Mouse (Mus musculus): ENCODE results near the gene Adi1. TPM values are rescaled to one million over a fixed set of nuclear protein-coding genes. Genes with fewer than 3 reads are reported as not detected.

The Adi1 gene
- polyA plus RNA-seq, 1 experiment from 2014 or later: 111 TPM

DNA sequence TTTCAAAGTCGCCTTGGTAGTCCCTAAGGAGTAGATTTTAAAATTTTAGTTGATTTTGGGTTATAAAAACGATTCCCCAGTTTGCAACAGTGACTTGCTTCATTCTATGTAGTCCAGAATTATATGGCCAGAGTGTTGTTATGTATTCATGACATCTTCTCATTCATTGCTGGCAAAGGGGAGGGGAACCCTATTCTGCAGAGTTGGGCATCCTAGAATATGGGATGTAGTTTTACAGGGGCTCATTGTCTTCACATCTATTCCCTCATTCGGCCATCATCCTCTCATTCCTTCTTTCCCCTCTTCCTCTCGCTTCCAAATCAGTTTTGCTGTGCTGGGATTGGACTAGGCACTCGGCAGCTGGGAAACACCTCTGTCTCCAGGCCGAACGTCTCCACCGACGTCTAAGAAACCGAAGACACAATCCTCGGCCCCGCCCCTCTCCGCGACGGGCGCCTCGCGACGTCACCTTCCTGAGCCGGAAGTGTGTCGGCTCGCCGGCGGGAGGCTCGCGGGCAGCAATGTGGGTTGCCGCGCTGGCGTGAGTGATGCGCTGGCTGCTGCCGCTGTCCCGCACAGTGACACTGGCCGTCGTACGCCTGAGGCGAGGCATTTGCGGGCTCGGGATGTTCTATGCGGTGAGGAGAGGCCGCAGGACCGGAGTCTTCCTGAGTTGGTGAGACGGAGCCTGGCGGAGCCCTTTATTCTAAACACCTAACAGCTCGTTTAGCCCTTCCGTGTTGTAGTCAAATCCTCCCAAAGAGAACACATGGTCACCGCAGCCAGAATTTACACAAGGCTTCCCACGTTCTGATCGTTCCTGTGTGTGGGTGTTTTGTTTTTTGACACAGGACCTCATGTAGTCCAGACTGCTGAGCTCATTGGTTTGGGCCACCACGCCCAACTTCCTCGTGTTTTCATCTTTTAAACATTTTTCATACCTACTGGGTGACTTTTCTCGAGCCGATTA, 25.6 kb upstream of the Adi1 start, which contains the start of gene Rnaseh1:
TSS of gene Rnaseh1 (plus strand) at position 462 of the 970 bp plus-strand sequence.
- H3K36me3 ChIP-seq (ENCODE audit: control insufficient read depth, insufficient read depth, low read length): peaks cover 2% of the 10 kb centered on the region; the same call in 1 of the 2 replicates
- peak within 1 kb of the TSS; percentile 82 for H3K4me3 ChIP-seq (ENCODE audit: low read length)
- H3K9me3 ChIP-seq (ENCODE audit: control insufficient read depth, low read length): no peaks in the 10 kb centered on the region
- H3K4me2 ChIP-seq (ENCODE audit: low read depth, low read length): peak within 1 kb of the TSS; percentile 81
- 2% methylated on average over 52 of the region's 52 CpGs for WGBS
- peak; percentile 95 for ATAC-seq
- peak within 1 kb of the TSS; percentile 83 for H3K9ac ChIP-seq (ENCODE audit: low read depth, low read length)
- H3K27me3 ChIP-seq (replicated peaks; ENCODE audit: control insufficient read depth, insufficient read depth, low read length): no peaks in the 10 kb centered on the region
- peaks cover 8% of the 10 kb centered on the region for H3K4me1 ChIP-seq (ENCODE audit: control insufficient read depth, insufficient read depth, low read length)
- H3K27ac ChIP-seq (ENCODE audit: low read length): peak within 1 kb of the TSS; percentile 38

DNA sequence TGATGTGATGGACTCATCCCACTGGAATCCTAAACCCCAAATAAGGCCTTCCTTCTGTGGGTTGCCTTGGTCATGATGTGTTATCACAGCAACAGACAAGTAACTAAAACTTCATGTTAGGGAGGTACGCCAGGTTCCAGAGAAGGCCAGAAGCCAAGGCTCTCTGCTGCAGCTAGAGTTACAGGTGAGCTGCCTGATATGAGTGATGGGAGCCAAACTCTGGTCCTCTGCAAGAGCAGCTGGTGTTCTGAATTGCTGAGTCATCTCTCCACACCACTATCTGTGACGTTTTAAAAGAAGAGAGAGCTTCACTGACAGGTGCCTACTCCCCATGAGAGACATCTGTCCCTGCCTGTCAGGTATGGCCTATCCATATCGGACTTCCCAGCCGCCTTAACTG, 12.4 kb upstream of the Adi1 start:
- Histone ChIP-seq H3K9me3 (ENCODE audit: control insufficient read depth, low read length) (no peaks in the 10 kb centered on the region), H3K27ac (ENCODE audit: low read length) (no peak overlapping the region), H3K9ac (ENCODE audit: low read depth, low read length) (no peak overlapping the region), H3K27me3 (replicated peaks; ENCODE audit: control insufficient read depth, insufficient read depth, low read length) (no peaks in the 10 kb centered on the region), H3K36me3 (ENCODE audit: control insufficient read depth, insufficient read depth, low read length) (peaks cover 12% of the 10 kb centered on the region; the same call in 1 of the 2 replicates), H3K4me1 (ENCODE audit: control insufficient read depth, insufficient read depth, low read length) (peaks cover 8% of the 10 kb centered on the region), H3K4me3 (ENCODE audit: low read length) (no peak overlapping the region), H3K4me2 (ENCODE audit: low read depth, low read length) (no peak overlapping the region)
- no peak for ATAC-seq
- WGBS: 84% methylated on average over 4 of the region's 4 CpGs

DNA sequence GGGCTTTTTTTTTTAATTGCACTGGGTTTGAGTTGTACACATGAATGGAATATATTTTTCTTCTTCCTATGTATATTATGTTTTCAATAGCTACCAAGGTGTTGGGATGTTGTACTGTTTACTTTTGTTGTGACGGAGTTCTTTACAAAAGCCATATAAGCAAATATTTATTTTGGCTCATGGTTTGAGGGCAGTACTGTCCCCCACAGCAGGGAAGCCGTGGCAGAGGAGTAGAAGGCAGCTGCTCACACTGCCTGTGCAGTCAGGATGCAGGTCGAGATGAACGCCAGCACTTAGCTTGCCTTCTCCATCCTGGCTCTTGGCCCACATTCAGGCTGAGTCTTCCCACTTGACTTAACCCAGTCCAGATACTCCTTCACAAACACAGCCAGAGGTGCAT, 8.3 kb upstream of the Adi1 start:
- WGBS: 53% methylated on average over 4 of the region's 4 CpGs
- H3K4me1 ChIP-seq (ENCODE audit: control insufficient read depth, insufficient read depth, low read length): peaks cover 9% of the 10 kb centered on the region
- no peaks in the 10 kb centered on the region for H3K36me3 ChIP-seq (ENCODE audit: control insufficient read depth, insufficient read depth, low read length)
- H3K4me2 ChIP-seq (ENCODE audit: low read depth, low read length): no peak overlapping the region
- H3K27ac ChIP-seq (ENCODE audit: low read length): no peak overlapping the region
- H3K4me3 ChIP-seq (ENCODE audit: low read length): no peak overlapping the region
- H3K9ac ChIP-seq (ENCODE audit: low read depth, low read length): no peak overlapping the region
- no peaks in the 10 kb centered on the region for H3K27me3 ChIP-seq (replicated peaks; ENCODE audit: control insufficient read depth, insufficient read depth, low read length)
- ATAC-seq: no peak; the same call in 1 of the 2 replicates
- no peaks in the 10 kb centered on the region for H3K9me3 ChIP-seq (ENCODE audit: control insufficient read depth, low read length)

DNA sequence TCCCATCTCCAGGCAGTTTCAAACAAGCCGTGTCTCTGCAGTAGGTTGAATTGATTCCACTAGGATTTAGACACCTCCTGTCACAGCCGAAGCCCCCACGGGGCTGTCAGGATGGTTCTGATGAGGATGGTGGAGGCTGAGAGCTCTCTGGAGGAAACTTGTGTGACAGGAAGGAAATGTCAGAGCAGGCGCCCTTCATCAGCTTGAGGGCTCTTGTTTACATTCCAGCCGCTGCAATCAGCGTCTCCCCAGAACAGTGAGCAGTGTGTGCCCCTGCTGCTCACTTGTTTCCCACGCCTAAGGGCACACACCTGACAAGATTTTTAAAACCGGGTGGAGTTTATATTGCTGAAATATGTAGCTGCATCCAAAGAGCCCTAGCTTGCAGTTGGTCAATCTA, 7.7 kb upstream of the Adi1 start:
- H3K9ac ChIP-seq (ENCODE audit: low read depth, low read length): no peak overlapping the region
- no peaks in the 10 kb centered on the region for H3K27me3 ChIP-seq (replicated peaks; ENCODE audit: control insufficient read depth, insufficient read depth, low read length)
- no peak overlapping the region for H3K27ac ChIP-seq (ENCODE audit: low read length)
- H3K36me3 ChIP-seq (ENCODE audit: control insufficient read depth, insufficient read depth, low read length): no peaks in the 10 kb centered on the region
- ATAC-seq: peak; percentile 55
- WGBS: 11% methylated on average over 8 of the region's 8 CpGs
- H3K9me3 ChIP-seq (ENCODE audit: control insufficient read depth, low read length): no peaks in the 10 kb centered on the region
- H3K4me1 ChIP-seq (ENCODE audit: control insufficient read depth, insufficient read depth, low read length): peaks cover 9% of the 10 kb centered on the region
- no peak overlapping the region for H3K4me2 ChIP-seq (ENCODE audit: low read depth, low read length)
- H3K4me3 ChIP-seq (ENCODE audit: low read length): no peak overlapping the region

DNA sequence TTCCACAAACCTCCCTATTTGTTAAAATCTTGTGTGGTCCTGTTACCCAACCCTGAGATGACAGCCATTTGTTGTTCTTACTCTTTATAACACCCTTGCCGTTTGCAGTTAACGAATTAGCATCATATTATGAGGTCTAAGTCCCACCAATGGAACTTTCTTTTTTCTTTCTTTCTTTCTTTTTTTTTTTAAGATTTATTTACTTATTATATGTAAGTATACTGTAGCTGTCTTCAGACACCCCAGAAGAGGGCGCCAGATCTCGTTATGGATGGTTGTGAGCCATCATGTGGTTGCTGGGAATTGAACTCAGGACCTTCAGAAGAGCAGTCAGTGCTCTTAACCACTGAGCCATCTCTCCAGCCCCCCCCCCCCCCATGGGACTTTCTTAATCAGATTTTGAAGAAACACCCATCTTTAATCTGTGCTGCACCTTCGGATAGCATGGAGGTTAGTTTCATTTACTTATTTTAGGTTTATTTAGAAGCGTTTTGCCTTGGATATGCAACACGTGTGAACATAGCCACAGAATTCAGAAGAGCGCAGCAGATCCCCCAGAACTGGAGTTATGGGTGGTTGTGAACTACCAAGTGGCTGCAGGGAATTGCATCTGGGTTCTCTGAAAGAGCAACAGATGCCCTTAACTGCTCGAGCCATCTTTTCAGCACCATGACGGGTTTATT, 852 bp upstream of the Adi1 start:
- H3K9ac ChIP-seq (ENCODE audit: low read depth, low read length): no peak overlapping the region
- no peak for ATAC-seq

DNA sequence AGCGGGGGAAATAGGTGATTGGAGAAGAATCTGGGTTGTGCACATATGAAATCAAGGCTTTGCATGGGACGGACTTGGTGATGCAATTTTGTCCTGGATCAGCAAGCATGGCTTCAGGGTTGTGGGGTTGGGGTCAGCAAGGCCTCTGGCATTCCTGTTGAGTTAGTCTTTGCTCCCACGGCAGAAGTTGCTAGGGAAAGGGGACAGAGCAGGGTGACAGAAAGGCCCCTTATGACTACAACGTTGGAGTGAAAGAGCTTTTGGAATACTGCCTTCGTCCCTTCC, 836 bp downstream of the Adi1 start:
- Histone ChIP-seq H3K4me3 (ENCODE audit: low read length) (peak overlapping the region; percentile 71), H3K4me2 (ENCODE audit: low read depth, low read length) (peak overlapping the region; percentile 86), H3K9me3 (ENCODE audit: control insufficient read depth, low read length) (peaks cover 3% of the 10 kb centered on the region; the same call in 1 of the 2 replicates), H3K27me3 (replicated peaks; ENCODE audit: control insufficient read depth, insufficient read depth, low read length) (no peaks in the 10 kb centered on the region), H3K4me1 (ENCODE audit: control insufficient read depth, insufficient read depth, low read length) (peaks cover 8% of the 10 kb centered on the region; the same call in 1 of the 2 replicates), H3K9ac (ENCODE audit: low read depth, low read length) (peak overlapping the region; percentile 83), H3K27ac (ENCODE audit: low read length) (peak overlapping the region; percentile 94), H3K36me3 (ENCODE audit: control insufficient read depth, insufficient read depth, low read length) (peaks cover 9% of the 10 kb centered on the region)
- peak; percentile 4; the same call in 1 of the 2 replicates for ATAC-seq
- 60% methylated on average over 5 of the region's 5 CpGs for WGBS

More for the DNA sequence above, 852 bp upstream of the Adi1 start:
- peaks cover 3% of the 10 kb centered on the region; the same call in 1 of the 2 replicates for H3K9me3 ChIP-seq (ENCODE audit: control insufficient read depth, low read length)
- no peak overlapping the region; the same call in 1 of the 2 replicates for H3K4me3 ChIP-seq (ENCODE audit: low read length)
- H3K36me3 ChIP-seq (ENCODE audit: control insufficient read depth, insufficient read depth, low read length): peaks cover 9% of the 10 kb centered on the region
- peak overlapping the region; percentile 86 for H3K4me2 ChIP-seq (ENCODE audit: low read depth, low read length)
- H3K27me3 ChIP-seq (replicated peaks; ENCODE audit: control insufficient read depth, insufficient read depth, low read length): no peaks in the 10 kb centered on the region
- H3K4me1 ChIP-seq (ENCODE audit: control insufficient read depth, insufficient read depth, low read length): peaks cover 8% of the 10 kb centered on the region; the same call in 1 of the 2 replicates
- WGBS: 84% methylated on average over 10 of the region's 10 CpGs
- H3K27ac ChIP-seq (ENCODE audit: low read length): no peak overlapping the region

DNA sequence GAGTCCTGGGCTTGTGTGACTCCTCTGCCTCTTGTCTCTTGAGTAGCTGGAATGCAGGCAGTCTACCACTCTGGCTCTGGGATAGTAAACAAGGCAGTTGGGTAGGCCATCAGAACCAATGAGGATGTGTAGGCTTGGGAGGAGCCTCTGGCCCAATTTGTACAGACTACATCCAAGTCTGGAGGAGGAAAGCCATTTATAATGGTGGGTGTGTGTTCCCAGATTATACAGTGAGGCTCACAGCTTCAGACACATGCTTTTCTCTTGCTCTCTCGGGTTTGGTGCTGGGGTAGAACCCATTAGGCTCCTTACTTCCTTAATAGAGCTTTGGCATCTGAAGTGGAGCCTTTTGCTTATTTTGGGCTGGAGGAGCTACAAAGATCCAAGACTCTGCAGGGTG, 9.6 kb downstream of the Adi1 start:
- no peak overlapping the region for H3K4me3 ChIP-seq (ENCODE audit: low read length)
- no peaks in the 10 kb centered on the region for H3K9me3 ChIP-seq (ENCODE audit: control insufficient read depth, low read length)
- 97% methylated on average over 1 of the region's 1 CpGs for WGBS
- no peaks in the 10 kb centered on the region for H3K4me1 ChIP-seq (ENCODE audit: control insufficient read depth, insufficient read depth, low read length)
- no peak overlapping the region for H3K9ac ChIP-seq (ENCODE audit: low read depth, low read length)
- H3K27me3 ChIP-seq (replicated peaks; ENCODE audit: control insufficient read depth, insufficient read depth, low read length): no peaks in the 10 kb centered on the region
- no peak overlapping the region for H3K4me2 ChIP-seq (ENCODE audit: low read depth, low read length)
- ATAC-seq: no peak
- no peak overlapping the region for H3K27ac ChIP-seq (ENCODE audit: low read length)
- peaks cover 12% of the 10 kb centered on the region; the same call in 1 of the 2 replicates for H3K36me3 ChIP-seq (ENCODE audit: control insufficient read depth, insufficient read depth, low read length)

DNA sequence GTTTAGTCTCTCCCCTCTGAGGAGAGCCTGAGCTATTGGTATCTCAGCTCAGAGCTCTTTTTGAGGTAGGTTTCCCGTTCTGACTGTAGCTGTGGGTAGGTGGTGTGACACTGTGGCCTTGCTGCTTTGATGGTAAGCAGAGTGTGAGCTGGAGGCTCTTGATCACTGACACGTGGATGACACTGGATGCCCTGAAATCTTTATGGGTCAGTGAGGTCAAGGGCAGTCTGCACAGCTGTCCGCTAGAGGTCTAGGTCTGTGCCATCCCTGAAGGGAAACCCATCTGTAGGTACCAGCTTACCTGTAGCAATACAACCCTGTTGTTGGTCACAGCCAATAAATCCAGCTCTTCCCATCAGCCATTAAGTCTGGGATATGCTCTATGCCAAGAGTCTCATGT, 10.7 kb downstream of the Adi1 start:
- H3K4me2 ChIP-seq (ENCODE audit: low read depth, low read length): no peak overlapping the region
- H3K9ac ChIP-seq (ENCODE audit: low read depth, low read length): no peak overlapping the region

DNA sequence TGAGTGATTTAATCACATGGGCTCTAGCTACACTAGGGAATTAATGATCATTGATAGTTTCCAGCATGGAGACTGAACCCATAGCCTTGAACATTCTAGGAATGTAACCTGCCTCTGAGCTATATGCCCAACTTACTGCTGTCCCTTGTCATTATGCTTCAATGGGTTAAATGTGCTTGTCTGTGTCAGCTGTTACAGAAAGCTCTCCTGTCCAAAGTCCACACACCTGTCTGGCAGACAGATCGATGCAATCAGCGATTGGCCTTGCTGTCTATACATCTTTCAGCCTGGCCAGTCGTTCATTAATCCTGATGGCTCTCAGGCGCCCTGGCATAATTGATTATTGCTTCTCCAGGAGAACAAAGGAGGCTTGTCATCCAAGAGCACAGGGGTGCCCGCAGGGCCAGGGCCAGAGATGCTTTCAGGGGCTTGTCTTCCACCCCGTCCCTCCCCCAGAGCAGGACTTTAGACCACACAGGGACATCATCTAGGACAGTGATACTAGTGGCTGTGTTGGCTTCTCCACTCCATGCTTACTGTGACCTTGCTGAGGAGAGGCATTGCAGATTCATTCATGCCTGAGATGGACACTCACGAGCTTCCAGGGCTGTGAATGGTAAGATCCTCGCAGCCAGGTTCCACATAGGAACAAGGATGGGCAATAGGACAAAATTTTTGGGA, 11.3 kb downstream of the Adi1 start:
- H3K27ac ChIP-seq (ENCODE audit: low read length): no peak overlapping the region
- WGBS: 61% methylated on average over 8 of the region's 8 CpGs
- no peaks in the 10 kb centered on the region for H3K4me1 ChIP-seq (ENCODE audit: control insufficient read depth, insufficient read depth, low read length)
- H3K9ac ChIP-seq (ENCODE audit: low read depth, low read length): no peak overlapping the region
- H3K4me3 ChIP-seq (ENCODE audit: low read length): no peak overlapping the region
- peaks cover 12% of the 10 kb centered on the region; the same call in 1 of the 2 replicates for H3K36me3 ChIP-seq (ENCODE audit: control insufficient read depth, insufficient read depth, low read length)
- H3K27me3 ChIP-seq (replicated peaks; ENCODE audit: control insufficient read depth, insufficient read depth, low read length): no peaks in the 10 kb centered on the region
- H3K4me2 ChIP-seq (ENCODE audit: low read depth, low read length): no peak overlapping the region
- H3K9me3 ChIP-seq (ENCODE audit: control insufficient read depth, low read length): no peaks in the 10 kb centered on the region
- peak; percentile 68 for ATAC-seq

More for the DNA sequence above, 10.7 kb downstream of the Adi1 start:
- Histone ChIP-seq H3K4me3 (ENCODE audit: low read length) (no peak overlapping the region), H3K27ac (ENCODE audit: low read length) (no peak overlapping the region), H3K27me3 (replicated peaks; ENCODE audit: control insufficient read depth, insufficient read depth, low read length) (no peaks in the 10 kb centered on the region), H3K36me3 (ENCODE audit: control insufficient read depth, insufficient read depth, low read length) (peaks cover 12% of the 10 kb centered on the region; the same call in 1 of the 2 replicates), H3K4me1 (ENCODE audit: control insufficient read depth, insufficient read depth, low read length) (no peaks in the 10 kb centered on the region), H3K9me3 (ENCODE audit: control insufficient read depth, low read length) (no peaks in the 10 kb centered on the region)
- 62% methylated on average over 3 of the region's 3 CpGs for WGBS
- ATAC-seq: peak; percentile 26; the same call in 1 of the 2 replicates
